Mouse (Mus musculus) bone marrow macrophage, adult 2 months (primary cell): ENCODE results near the gene Tbx19.

Experiments
- CTCF ChIP-seq: IDR thresholded peaks from 2 replicates; pipeline ENCODE4 v1.5.1; 2012; ENCODE audit warnings: low read depth, mild to moderate bottlenecking, low read length, moderate library complexity
- POLR2A ChIP-seq: IDR thresholded peaks from 2 replicates; pipeline ENCODE4 v1.6.1; 2012; ENCODE audit warnings: mild to moderate bottlenecking, low read depth, low read length, borderline replicate concordance

DNA sequence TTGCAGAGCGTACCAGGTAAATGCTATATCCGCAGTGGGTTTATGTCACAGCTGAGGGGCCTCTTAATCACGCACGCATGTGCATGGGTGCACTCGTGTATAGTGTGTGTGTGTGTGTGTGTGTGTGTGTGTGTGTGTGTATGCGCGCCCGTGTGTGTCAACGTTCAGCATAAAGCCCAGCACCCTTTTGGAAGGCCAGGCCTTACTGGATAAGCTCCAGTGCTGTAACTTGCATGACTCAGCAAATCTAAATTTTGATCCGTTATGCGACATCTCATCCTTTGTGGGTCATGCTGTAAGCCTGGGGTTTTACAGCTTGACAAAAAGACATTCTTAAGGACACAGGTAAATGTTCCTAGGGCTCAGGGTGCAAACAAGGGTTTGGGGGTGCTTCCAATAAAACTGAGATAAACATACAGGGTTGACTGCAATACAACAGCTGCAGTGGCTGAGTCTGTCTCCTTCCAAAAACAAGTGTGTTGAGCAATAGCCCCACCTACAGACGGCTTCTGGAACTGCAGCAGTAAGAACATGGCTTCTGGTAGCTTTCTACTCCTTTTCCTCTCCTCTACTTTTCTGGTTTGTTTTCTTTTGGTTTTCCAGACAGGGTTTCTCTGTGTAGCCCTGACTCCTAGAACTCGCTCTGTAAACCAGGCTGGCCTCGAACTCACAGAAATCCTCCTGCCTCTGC lies 28.2 kb downstream of the Tbx19 start:
- no peak for TF ChIP-seq CTCF
- no peak for TF ChIP-seq POLR2A
